Mouse (Mus musculus): ENCODE results near the gene Igfbp6. TPM values are rescaled to one million over a fixed set of nuclear protein-coding genes. Genes with fewer than 3 reads are reported as not detected.
"Not testable (repeated sequence)": the region's sequence is repeated elsewhere in the genome, so short reads cannot be mapped to it uniquely, and the experiment has no call there.

Igfbp6 gene
- polyA plus RNA-seq, 1 experiment from 2014 or later, result 18.2 TPM

DNA sequence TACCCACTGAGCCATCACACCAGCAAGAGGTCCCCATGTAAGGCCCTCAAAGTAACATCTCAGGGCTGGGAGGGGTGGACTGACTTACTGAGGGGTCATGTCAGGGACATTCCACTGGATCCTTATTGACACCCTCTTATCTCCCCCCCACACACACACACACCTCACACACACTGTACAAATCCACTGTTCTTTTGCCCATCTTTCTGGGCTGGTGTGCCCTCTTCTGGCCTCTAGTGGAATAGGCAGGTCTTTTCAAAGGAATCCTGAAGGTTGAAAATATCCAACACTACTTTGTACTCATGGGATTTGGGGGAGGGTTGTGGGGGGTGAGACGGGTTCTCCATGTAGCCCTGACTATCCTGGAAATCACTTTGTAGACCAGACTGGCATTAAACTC lies 2.7 kb downstream of the Igfbp6 start:
- ATAC-seq (ENCODE audit: insufficient read depth, low FRiP score, low read depth), result no peak
- 3% methylated on average over 1 of the region's 1 CpGs for WGBS
- no peak overlapping the region for H3K9ac ChIP-seq
- no peaks in the 10 kb centered on the region for H3K36me3 ChIP-seq
- H3K9me3 ChIP-seq, result no peaks in the 10 kb centered on the region
- no peak overlapping the region for H3K4me2 ChIP-seq
- H3K4me1 ChIP-seq, result peaks cover 31% of the 10 kb centered on the region
- H3K4me3 ChIP-seq (replicated peaks), result no peak overlapping the region
- no peak overlapping the region for H3K27ac ChIP-seq
- H3K27me3 ChIP-seq (replicated peaks), result peaks cover 19% of the 10 kb centered on the region

DNA sequence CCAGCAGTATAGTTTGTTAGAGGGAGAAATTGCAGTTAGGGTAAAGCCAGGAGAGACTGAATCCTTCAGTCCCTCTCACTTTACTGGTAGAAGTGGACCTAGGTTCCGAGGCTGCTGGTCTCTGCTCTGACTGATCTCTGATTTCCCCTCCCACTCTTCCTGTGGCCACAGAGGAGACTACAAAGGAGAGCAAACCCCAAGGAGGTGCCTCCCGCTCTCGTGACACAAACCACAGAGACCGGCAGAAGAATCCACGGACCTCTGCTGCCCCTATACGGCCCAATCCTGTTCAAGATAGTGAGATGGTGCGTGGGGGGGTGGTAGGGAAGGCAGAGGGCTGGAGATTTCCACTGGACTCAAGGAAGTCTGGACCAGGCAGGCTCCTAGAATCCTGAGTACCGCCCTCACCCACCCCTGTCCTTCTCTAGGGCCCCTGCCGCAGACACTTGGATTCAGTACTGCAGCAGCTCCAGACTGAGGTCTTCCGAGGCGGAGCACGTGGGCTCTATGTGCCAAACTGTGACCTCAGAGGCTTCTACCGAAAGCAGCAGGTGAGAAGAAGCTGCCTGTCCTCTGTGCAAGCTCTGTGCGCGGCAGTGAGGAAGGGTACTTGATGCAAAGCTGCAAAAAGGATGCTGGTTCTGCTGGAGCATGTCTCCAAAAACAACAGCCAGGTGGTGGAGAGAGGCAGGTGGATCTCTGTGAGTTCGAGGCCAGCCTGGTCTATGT lies 3.7 kb downstream of the Igfbp6 start:
- Histone ChIP-seq H3K27ac (no peak overlapping the region), H3K9me3 (no peaks in the 10 kb centered on the region), H3K9ac (no peak overlapping the region), H3K27me3 (replicated peaks) (peaks cover 19% of the 10 kb centered on the region), H3K4me1 (peaks cover 31% of the 10 kb centered on the region), H3K4me3 (replicated peaks) (no peak overlapping the region), H3K4me2 (no peak overlapping the region), H3K36me3 (no peaks in the 10 kb centered on the region)
- no peak for ATAC-seq (ENCODE audit: insufficient read depth, low FRiP score, low read depth)
- 64% methylated on average over 16 of the region's 16 CpGs for WGBS

DNA sequence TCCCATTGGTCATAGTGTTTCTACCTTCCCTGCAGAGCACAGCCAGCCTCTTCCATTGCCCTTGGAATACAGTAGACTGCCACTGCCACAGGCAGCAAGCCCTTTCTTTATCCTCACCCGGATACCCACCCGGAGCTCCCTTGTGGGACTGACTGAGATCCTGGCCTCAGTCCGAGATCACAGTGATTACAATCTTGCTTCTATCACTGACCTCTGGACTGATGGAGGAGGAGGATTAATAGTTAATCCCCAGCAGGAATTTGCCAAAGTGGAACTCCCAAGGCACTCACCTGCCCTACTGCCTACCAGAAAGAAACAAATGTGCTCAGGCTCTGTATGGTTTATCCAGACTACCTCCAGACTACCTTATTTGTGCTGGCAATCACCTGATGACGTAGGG lies 5.4 kb downstream of the Igfbp6 start:
- WGBS, result 47% methylated on average over 4 of the region's 4 CpGs
- Histone ChIP-seq H3K27me3 (replicated peaks) (peaks cover 14% of the 10 kb centered on the region), H3K4me2 (no peak overlapping the region), H3K4me3 (replicated peaks) (no peak overlapping the region), H3K4me1 (peaks cover 19% of the 10 kb centered on the region), H3K9me3 (no peaks in the 10 kb centered on the region), H3K27ac (peak overlapping the region; percentile 26; the same call in 1 of the 2 replicates), H3K9ac (no peak overlapping the region), H3K36me3 (no peaks in the 10 kb centered on the region)
- ATAC-seq (ENCODE audit: insufficient read depth, low FRiP score, low read depth), result no peak

DNA sequence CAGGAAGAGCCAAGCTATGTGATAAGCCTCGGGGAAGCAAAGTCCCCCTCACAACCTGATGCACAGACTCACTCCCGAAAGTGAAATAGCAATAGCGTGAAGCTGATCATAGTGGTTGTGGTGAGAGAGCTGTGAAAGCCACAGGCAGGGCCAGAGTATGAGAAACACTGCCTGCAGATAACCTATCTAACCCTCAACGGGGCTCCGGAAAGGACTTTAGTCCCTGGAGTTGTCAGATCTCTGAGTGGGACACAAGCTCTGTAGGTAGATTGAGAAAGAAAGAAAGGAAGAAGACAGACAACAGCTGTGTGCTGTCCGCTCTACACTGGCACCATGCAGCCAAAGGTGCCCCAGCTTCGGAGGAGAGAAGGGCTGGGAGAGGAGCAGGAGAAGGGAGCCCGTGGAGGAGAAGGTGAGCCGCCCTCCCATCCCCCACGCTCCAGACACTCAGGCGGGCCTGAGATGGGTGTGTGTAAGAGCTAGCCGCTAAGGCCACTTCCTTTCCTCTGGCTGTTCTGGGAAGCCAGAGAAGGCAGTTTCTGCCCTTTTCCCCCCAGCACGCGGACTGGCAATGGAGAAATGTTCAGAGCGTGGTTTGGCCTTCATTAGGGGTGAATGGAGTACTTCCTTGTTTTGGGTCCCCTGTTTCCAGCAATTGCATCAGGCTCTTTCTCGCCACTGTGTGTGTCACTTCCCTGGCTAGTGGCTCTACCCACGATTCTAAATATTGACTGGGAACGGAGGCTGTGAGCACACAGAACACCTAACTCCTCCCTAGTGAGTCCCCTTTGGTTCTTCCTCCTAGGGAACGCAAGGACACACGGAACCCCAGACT lies 6.4 kb downstream of the Igfbp6 start, which contains the start of gene Soat2:
TSS of gene Soat2 (plus strand) at position 226 of the 835 bp plus-strand sequence.
- peak within 1 kb of the TSS; percentile 26 for H3K27ac ChIP-seq
- H3K4me1 ChIP-seq, result peaks cover 12% of the 10 kb centered on the region
- no peak within 1 kb of the TSS; the same call in 1 of the 2 replicates for H3K4me3 ChIP-seq (replicated peaks)
- ATAC-seq (ENCODE audit: insufficient read depth, low FRiP score, low read depth), result peak; percentile 65
- H3K27me3 ChIP-seq (replicated peaks), result 0 out of 2 replicates have a peak, but pooled peaks cover 4% of the 10 kb centered on the region
- WGBS, result 29% methylated on average over 20 of the region's 20 CpGs
- H3K9me3 ChIP-seq, result no peaks in the 10 kb centered on the region
- H3K36me3 ChIP-seq, result no peaks in the 10 kb centered on the region
- no peak within 1 kb of the TSS for H3K9ac ChIP-seq
- peak within 1 kb of the TSS; percentile 38 for H3K4me2 ChIP-seq

DNA sequence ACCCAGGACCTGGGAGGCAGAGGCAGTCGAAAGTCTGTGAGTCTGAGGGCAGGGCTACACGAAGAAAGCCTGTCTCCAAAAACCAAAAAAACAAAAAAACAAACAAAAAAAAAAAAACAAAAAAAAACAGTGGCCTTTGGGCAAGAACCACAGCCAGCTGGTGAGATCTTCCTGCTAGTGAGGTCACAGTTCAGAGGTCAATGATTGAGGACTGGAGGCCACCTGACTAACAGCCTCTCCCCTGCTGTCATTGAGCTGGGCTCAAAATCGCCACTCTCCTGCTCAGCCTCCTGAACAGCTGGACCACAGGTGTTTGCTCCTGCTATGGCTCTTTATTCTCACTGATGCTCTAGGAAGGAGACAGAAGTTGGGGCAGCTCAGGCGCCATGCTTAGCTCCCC lies 8.5 kb downstream of the Igfbp6 start:
- Histone ChIP-seq H3K9me3 (no peaks in the 10 kb centered on the region), H3K27ac (no peak overlapping the region), H3K9ac (no peak overlapping the region), H3K36me3 (no peaks in the 10 kb centered on the region), H3K4me1 (peaks cover 12% of the 10 kb centered on the region), H3K4me2 (no peak overlapping the region), H3K27me3 (replicated peaks) (no peaks in the 10 kb centered on the region), H3K4me3 (replicated peaks) (no peak overlapping the region)
- no peak for ATAC-seq (ENCODE audit: insufficient read depth, low FRiP score, low read depth)
- WGBS, result 43% methylated on average over 4 of the region's 4 CpGs

DNA sequence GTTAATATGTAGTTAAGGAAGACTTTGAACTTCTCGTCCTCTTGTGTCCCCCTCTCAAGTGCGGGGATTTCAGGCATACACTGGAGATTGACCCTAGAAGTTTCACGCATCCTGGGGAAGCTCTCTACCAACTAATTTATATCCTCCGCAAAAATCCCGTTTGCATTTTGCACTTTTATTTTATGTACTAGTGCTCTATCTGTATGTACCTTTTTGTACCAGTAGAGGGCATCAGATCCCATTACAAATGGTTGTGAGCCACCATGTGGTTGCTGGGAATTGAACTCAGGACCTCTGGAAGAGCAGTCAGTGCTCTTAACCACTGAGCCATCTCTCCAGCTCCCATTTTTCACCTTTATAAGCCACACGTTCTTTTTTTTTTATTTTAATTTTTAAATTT lies 10.8 kb downstream of the Igfbp6 start:
- not testable (repeated sequence) for H3K36me3 ChIP-seq; ATAC-seq (ENCODE audit: insufficient read depth, low FRiP score, low read depth); H3K9me3 ChIP-seq; H3K9ac ChIP-seq; H3K27me3 ChIP-seq (replicated peaks); H3K27ac ChIP-seq; H3K4me2 ChIP-seq; H3K4me3 ChIP-seq (replicated peaks)
- 88% methylated on average over 6 of the region's 6 CpGs for WGBS
- H3K4me1 ChIP-seq, result peaks cover 12% of the 10 kb centered on the region; the same call in 1 of the 2 replicates

DNA sequence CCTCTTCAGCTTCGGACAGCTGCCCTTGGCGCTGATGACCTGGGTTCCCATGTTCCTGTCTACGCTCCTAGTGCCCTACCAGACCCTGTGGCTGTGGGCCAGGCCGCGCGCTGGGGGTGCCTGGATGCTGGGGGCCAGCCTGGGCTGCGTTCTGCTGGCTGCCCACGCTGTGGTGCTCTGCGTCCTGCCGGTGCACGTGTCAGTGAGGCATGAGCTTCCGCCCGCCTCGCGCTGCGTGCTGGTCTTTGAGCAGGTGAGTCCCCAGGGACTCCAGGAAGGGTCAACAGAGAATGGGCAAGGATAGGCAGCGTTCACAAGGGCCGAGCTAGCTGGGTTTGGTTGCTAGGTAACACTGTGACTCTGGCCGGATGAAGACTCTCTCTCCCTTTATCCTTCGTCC lies 12.7 kb downstream of the Igfbp6 start:
- no peak for ATAC-seq (ENCODE audit: insufficient read depth, low FRiP score, low read depth)
- no peak overlapping the region for H3K4me2 ChIP-seq

DNA sequence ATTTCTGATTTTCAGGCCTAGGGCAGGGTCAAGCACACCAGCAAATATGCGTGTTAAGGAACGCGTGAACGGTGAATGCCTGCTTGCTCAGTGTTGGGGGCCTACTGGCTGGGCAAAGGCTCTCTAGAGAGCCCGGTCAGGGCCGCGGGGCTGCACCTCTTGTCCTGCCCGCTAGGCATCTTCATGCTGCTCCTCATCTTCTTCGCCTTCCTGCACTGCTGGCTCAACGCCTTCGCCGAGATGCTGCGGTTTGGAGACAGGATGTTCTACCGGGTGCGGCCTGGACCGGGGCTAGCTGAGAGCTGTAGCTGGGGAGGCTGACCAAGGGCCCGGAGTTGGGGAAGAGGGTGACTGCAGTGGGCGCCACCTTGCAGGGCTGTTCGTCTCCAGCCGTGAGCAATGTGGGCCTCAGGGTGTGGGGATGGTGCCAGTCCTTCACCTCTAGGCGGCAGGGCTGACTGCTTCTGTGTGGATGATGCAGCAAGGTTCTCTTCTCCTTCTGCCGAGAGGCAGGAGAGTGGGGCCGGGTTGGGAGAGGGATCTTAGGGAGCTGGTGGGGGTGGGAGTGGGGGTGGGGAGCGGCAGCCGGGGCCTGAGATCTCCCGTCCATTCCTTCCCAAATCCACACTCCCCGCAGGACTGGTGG lies 16.4 kb downstream of the Igfbp6 start:
- no peaks in the 10 kb centered on the region for H3K36me3 ChIP-seq
- ATAC-seq (ENCODE audit: insufficient read depth, low FRiP score, low read depth), result no peak
- H3K27me3 ChIP-seq (replicated peaks), result no peaks in the 10 kb centered on the region
- no peak overlapping the region for H3K4me3 ChIP-seq (replicated peaks)
- 61% methylated on average over 26 of the region's 27 CpGs for WGBS
- no peaks in the 10 kb centered on the region for H3K4me1 ChIP-seq
- H3K9ac ChIP-seq, result no peak overlapping the region
- H3K4me2 ChIP-seq, result no peak overlapping the region
- no peaks in the 10 kb centered on the region for H3K9me3 ChIP-seq
- no peak overlapping the region for H3K27ac ChIP-seq

More for the DNA sequence above, 12.7 kb downstream of the Igfbp6 start:
- H3K4me3 ChIP-seq (replicated peaks), result no peak overlapping the region
- H3K27me3 ChIP-seq (replicated peaks), result no peaks in the 10 kb centered on the region
- no peak overlapping the region for H3K27ac ChIP-seq
- H3K9ac ChIP-seq, result no peak overlapping the region; the same call in 1 of the 2 replicates
- WGBS, result 50% methylated on average over 20 of the region's 20 CpGs
- no peaks in the 10 kb centered on the region for H3K36me3 ChIP-seq
- H3K4me1 ChIP-seq, result no peaks in the 10 kb centered on the region
- H3K9me3 ChIP-seq, result no peaks in the 10 kb centered on the region

DNA sequence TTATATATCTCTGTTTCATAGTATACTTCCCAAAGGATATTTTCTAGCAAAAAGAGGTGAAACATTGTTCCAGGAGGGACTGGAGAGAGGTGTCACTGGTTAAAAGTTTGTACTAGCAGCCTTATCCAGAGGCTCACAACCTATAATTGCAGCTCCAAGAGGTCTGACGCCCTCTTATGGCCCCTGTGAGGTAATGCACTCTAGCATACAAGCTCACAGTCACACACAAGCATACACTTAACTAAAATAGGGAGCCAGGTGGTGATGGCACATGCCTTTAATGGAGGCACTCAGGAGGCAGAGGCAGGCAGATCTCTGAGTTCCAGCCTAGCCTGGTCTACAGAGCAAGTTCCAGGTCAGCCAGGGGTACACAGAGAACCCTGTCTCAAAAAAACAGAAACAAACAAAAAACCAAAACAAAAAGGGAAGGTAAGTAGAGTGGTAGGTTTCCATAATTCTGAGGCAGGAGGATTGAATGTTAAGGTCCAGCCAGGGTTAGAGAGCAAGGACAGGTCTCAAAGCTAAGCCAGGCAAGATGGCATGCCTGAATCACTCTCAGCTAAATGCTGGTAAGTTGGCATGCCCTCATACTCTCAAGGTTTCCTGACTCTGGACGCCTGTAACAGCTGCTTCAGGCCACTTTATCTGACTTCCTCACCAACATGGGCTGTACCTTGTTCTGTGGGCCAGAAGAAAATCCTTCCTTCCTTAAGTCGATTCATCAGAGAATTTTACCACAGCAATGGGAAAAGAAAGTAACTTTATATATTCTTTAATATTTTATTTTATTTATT lies 19.9 kb downstream of the Igfbp6 start:
- no peak overlapping the region for H3K27ac ChIP-seq
- H3K27me3 ChIP-seq (replicated peaks), result no peaks in the 10 kb centered on the region
- no peaks in the 10 kb centered on the region for H3K9me3 ChIP-seq
- H3K4me3 ChIP-seq (replicated peaks), result no peak overlapping the region
- H3K4me1 ChIP-seq, result peaks cover 8% of the 10 kb centered on the region; the same call in 1 of the 2 replicates
- ATAC-seq (ENCODE audit: insufficient read depth, low FRiP score, low read depth), result no peak
- 51% methylated on average over 3 of the region's 3 CpGs for WGBS
- no peak overlapping the region for H3K4me2 ChIP-seq
- no peaks in the 10 kb centered on the region for H3K36me3 ChIP-seq
- H3K9ac ChIP-seq, result no peak overlapping the region

DNA sequence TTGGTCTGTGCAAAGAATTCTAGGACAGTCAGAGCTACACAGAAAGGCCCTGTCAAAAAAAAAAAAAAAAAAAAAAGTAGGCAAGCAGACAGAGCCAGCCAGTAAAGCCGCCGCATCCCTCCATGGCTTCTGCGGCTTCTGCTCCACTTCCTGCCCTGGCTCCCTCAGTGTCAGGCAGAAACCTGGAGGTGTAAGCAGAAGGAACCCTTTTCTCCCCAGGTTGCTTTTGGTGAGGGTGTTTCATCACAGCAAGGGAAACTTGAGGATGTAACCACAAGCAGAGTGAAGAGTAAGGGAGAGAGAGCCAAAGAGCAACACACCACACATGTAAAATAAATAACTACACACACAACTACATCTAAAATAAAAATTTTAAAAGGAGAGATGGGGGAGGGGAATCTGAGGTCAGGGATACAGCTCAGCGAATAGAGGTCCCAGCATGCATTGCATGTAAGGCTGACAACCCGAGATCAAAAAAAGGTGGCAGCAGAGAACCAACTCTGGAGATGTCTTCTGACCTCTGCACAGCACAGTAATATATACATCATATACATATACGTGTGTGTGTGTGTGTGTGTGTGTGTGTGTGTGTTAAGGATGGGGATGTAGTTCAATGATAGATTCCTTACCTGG lies 21.4 kb downstream of the Igfbp6 start:
- Histone ChIP-seq H3K4me2 (no peak overlapping the region), H3K9ac (no peak overlapping the region), H3K27me3 (replicated peaks) (no peaks in the 10 kb centered on the region), H3K9me3 (no peaks in the 10 kb centered on the region), H3K36me3 (no peaks in the 10 kb centered on the region), H3K4me3 (replicated peaks) (no peak overlapping the region), H3K4me1 (peaks cover 8% of the 10 kb centered on the region; the same call in 1 of the 2 replicates), H3K27ac (no peak overlapping the region)
- ATAC-seq (ENCODE audit: insufficient read depth, low FRiP score, low read depth), result no peak
- 40% methylated on average over 6 of the region's 6 CpGs for WGBS

DNA sequence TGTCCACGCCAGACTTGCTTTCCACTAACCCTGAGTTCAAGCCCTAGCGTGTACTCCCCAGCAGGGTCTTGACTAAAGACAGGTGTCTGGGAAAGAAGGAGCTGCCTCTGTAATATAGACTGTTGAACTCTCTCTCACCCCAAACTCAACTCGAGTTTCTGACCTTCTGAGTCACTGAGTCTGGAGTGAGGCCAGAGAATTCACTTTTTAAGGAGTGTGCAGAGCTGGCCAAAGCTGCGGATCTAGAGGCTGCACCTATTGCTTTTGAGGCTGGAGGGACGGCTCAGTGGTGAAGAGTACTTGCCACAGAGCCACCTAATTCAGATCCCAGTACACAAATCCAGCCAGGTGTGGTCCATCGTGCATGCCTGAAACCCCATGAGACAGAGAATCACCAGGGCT lies 23.5 kb downstream of the Igfbp6 start:
- Histone ChIP-seq H3K4me1 (peaks cover 8% of the 10 kb centered on the region; the same call in 1 of the 2 replicates), H3K4me3 (replicated peaks) (no peak overlapping the region), H3K4me2 (no peak overlapping the region), H3K9me3 (no peaks in the 10 kb centered on the region), H3K36me3 (no peaks in the 10 kb centered on the region), H3K27ac (peak overlapping the region; percentile 42; the same call in 1 of the 2 replicates), H3K9ac (no peak overlapping the region), H3K27me3 (replicated peaks) (no peaks in the 10 kb centered on the region)
- WGBS, result 28% methylated on average over 6 of the region's 6 CpGs
- peak; percentile 55; the same call in 1 of the 2 replicates for ATAC-seq (ENCODE audit: insufficient read depth, low FRiP score, low read depth)
